Mouse (Mus musculus) kidney, postnatal 36 days (tissue): ENCODE results near the gene Ankrd33b.

Experiments used
- DNase-seq, 2 experiments: peaks; one replicate each; pipeline ENCODE4 v3.0.0; 2021 to 2022; ENCODE audit warnings: mixed read lengths in 2 of 2

Gene Ankrd33b

GRCm38 (mm10) chr15:31258693-31259439, 108.7 kb downstream of the Ankrd33b start:
- DNase-seq, result no peak

- DNase-seq, result no peak
Observed at GRCm38 (mm10) chr15:31258029-31258692, 109.4 kb downstream of the Ankrd33b start.

GRCm38 (mm10) chr15:31257329-31257728, 110.2 kb downstream of the Ankrd33b start:
- no peak for DNase-seq

GRCm38 (mm10) chr15:31255762-31256161, 111.8 kb downstream of the Ankrd33b start:
- no peak for DNase-seq

- no peak for DNase-seq
Observed at GRCm38 (mm10) chr15:31254939-31255535, 112.5 kb downstream of the Ankrd33b start.

GRCm38 (mm10) chr15:31253963-31254362, 113.6 kb downstream of the Ankrd33b start:
- peak; percentile 69 to 84 for DNase-seq

GRCm38 (mm10) chr15:31253380-31253779, 114.1 kb downstream of the Ankrd33b start:
- DNase-seq, result no peak

GRCm38 (mm10) chr15:31252590-31253311, 114.8 kb downstream of the Ankrd33b start:
- DNase-seq, result no peak

GRCm38 (mm10) chr15:31251189-31251588, 116.3 kb downstream of the Ankrd33b start:
- peak in 1 of 2 experiments; percentile 45 for DNase-seq

GRCm38 (mm10) chr15:31250676-31251075, 116.8 kb downstream of the Ankrd33b start:
- no peak for DNase-seq

GRCm38 (mm10) chr15:31250027-31250426, 117.5 kb downstream of the Ankrd33b start:
- no peak for DNase-seq

GRCm38 (mm10) chr15:31248882-31249281, 118.6 kb downstream of the Ankrd33b start:
- DNase-seq, result no peak

- no peak for DNase-seq
Observed at GRCm38 (mm10) chr15:31247035-31247434, 120.5 kb downstream of the Ankrd33b start.

GRCm38 (mm10) chr15:31245934-31246333, 121.6 kb downstream of the Ankrd33b start:
- no peak for DNase-seq

- no peak for DNase-seq
Observed at GRCm38 (mm10) chr15:31244696-31245445, 122.7 kb downstream of the Ankrd33b start.

GRCm38 (mm10) chr15:31243260-31243659, 124.3 kb downstream of the Ankrd33b start:
- DNase-seq, result no peak
